Mouse (Mus musculus) liver, embryonic 14.5 days (tissue): ENCODE results near the gene Kcnq1. TPM values are rescaled to one million over a fixed set of nuclear protein-coding genes. Genes with fewer than 3 reads are reported as not detected.

Experiments used
- ATAC-seq: fragments of 200-750 bp; cut with Nextera tagmentation; 2 replicates; pipeline ENCODE4 v1.8.0; 2017; ENCODE audit warnings: moderate number of reproducible peaks, mild to moderate bottlenecking, moderate library complexity; ENCODE audit not compliant: insufficient read depth
- DNase-seq, 3 experiments: peaks; one replicate each; pipeline ENCODE4 v3.0.0-alpha.2; 2012 to 2013; ENCODE audit warnings: low read depth in 3 of 3, low spot score in 3 of 3
- H3K27ac ChIP-seq: fragments of 300-500 bp; sonication (generic); 2 replicates; pipeline ENCODE4 v1.5.1; 2014; ENCODE audit warnings: moderate library complexity, mild to moderate bottlenecking, control low read depth, inconsistent platforms
- H3K27me3 ChIP-seq: fragments of 300-500 bp; sonication (generic); 2 replicates; pipeline ENCODE4 v1.6.1; 2014; ENCODE audit warnings: mild to moderate bottlenecking, low read length, moderate library complexity; ENCODE audit not compliant: control insufficient read depth, insufficient read depth
- H3K36me3 ChIP-seq: fragments of 300-500 bp; sonication (generic); replicated peaks from 2 replicates; pipeline ENCODE4 v1.6.1; 2014; ENCODE audit warnings: low read depth; ENCODE audit not compliant: control insufficient read depth, insufficient read depth
- H3K4me1 ChIP-seq, 2 experiments: fragments of 200-500 bp in 1 of 2; fragments of 300-500 bp in 1 of 2; sonication (generic) in 1 of 2; replicated peaks; 2 replicates each; pipeline ENCODE4 v1.6.1; 2012 to 2014; ENCODE audit warnings: antibody characterized with exemption in 1 of 2, inconsistent platforms in 1 of 2, low read length in 1 of 2; ENCODE audit not compliant: control insufficient read depth in 2 of 2, insufficient read depth in 2 of 2
- H3K4me2 ChIP-seq: fragments of 300-500 bp; sonication (generic); 2 replicates; pipeline ENCODE4 v1.6.1; 2014; ENCODE audit warnings: low read depth, mild to moderate bottlenecking, control low read depth, moderate library complexity
- H3K4me3 ChIP-seq, 2 experiments: fragments of 200-500 bp in 1 of 2; fragments of 300-500 bp in 1 of 2; sonication (generic) in 1 of 2; 2 replicates each; pipeline ENCODE4 v1.5.1; 2012 to 2014; ENCODE audit warnings: low read depth in 2 of 2, low read length in 2 of 2, mild to moderate bottlenecking in 2 of 2, control low read depth in 1 of 2, inconsistent platforms in 1 of 2, moderate library complexity in 1 of 2; ENCODE audit not compliant: insufficient read depth in 1 of 2
- H3K9ac ChIP-seq: fragments of 300-500 bp; sonication (generic); replicated peaks from 2 replicates; pipeline ENCODE4 v1.6.1; 2014; ENCODE audit warnings: mild to moderate bottlenecking, control low read depth, moderate library complexity
- H3K9me3 ChIP-seq: fragments of 300-500 bp; sonication (generic); 2 replicates; pipeline ENCODE4 v1.6.1; 2016; ENCODE audit warnings: low read length, mixed read lengths; ENCODE audit not compliant: control insufficient read depth
- CTCF ChIP-seq: IDR thresholded peaks from 2 replicates; pipeline ENCODE4 v1.5.1; 2016; ENCODE audit warnings: antibody characterized with exemption, low read depth, control low read depth
- EP300 ChIP-seq: IDR thresholded peaks from 2 replicates; pipeline ENCODE4 v1.6.1; 2016; ENCODE audit warnings: antibody characterized with exemption, low read depth
- WGBS: fragments of 180-500 bp; shearing (Covaris S2); extraction: QIAGEN DNeasy Blood & Tissue Kit; methylation state at CpG from one replicate; pipeline ENCODE4 v1.1.7; 2014; ENCODE audit not compliant: insufficient replicate concordance; 5-methylcytosine and 5-hydroxymethylcytosine counted together
- polyA plus RNA-seq, 2 experiments: library from polyadenylated mRNA; depleted of rRNA in 1 of 2; stranded (reverse) in 1 of 2; unstranded in 1 of 2; fragments of >200 nt; fragmentation: Nextera tagmentation in 1 of 2; extraction: Ambion mirVana in 1 of 2; gene quantifications; 2 replicates each; pipeline versions ENCODE4 v1.2.1 to v1.2.3; 2012 to 2014

Kcnq1 gene
- polyA plus RNA-seq, 2 experiments: 0.12 to 0.41 TPM

DNA sequence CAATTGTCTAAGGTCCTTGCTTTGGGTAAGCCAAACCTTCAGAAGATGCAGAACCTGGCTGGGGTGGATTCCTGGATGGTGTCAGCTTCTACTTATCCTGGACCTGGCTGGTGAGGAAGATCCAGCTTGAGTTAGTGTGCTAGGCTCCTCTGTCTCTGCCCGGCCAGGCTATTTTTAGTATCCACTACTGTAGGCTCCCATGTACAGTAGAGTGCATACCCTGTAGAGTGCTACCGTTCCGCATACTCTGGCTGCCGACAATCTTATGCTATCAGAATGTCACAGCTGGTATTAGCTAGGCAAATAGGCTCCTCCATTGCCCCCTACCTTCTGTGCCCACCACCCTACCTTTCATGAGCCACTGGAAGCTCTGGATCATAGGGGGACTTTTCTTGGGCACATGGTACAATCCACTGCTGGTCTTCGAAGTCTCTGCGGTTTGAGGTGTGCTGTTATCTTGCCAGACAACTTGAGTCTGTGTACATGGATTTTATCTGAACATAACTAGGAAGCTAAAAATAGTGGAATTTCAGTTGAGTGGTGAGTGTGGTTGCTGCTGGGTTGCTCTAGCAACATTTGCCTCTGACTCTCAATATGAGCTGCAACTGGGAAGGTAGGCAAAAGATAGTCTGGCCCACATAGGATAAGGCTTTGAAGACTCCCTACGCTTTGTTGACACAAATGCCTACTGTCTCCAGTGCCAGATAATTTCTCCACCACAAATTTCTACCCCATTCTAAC lies 258.1 kb downstream of the Kcnq1 start:
- Histone ChIP-seq H3K27ac (no peak overlapping the region), H3K4me1 (peaks cover 0 to 16% of the 10 kb centered on the region in 2 experiments; a peak in 2 of 4 replicates), H3K27me3 (no peaks in the 10 kb centered on the region), H3K9me3 (no peaks in the 10 kb centered on the region), H3K4me3 (no peak overlapping the region), H3K9ac (no peak overlapping the region), H3K4me2 (no peak overlapping the region), H3K36me3 (no peaks in the 10 kb centered on the region)
- no peak for DNase-seq
- WGBS: 46% methylated on average over 7 of the region's 7 CpGs
- 0 out of 2 replicates have a peak, but pooled peaks have one; percentile 13 for TF ChIP-seq EP300
- TF ChIP-seq CTCF: no peak
- peak; percentile 33; the same call in 1 of the 2 replicates for ATAC-seq

DNA sequence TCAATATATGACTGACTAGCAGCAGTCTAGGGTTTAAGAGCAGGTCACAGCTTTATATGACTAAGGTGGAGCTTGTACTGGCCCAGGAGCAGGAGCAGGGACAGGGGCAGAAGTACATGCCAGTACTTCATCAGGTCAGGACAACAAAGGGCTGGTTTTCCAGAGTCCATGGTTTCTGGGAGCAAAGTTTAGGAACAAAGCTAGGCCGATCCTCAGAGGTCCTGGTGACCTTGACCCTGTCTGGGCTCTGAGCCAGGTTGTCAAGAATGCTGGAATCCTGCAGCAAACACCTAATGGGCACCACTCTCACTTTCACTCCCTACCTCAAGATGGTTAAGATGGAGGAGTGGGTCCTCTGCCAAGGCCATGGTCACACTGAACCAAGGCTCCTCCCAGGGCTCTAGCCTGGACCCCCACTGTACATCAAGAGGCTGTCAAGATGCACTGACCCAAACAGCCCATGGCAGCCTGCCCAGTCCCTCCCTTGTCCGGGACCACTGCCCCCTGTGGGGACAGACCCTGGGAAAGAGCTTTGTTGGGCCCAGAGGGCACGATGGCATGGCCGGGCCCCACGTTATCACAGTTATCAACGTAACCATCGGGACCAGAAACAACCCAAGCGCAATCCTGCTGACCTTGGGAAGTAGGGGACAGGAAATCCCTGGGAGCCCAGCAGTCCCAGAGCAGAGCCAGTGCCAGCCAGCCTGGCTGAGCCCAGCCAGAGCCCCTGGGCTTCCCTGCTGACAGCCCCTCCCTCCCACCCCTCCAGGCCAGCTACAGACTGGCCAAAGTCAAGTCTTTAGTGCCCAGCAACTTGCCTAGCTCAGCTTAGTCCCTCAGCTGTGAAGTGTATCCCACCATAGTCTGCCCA lies 259.0 kb downstream of the Kcnq1 start:
- H3K4me1 ChIP-seq: peaks cover 0 to 16% of the 10 kb centered on the region in 2 experiments; a peak in 2 of 4 replicates
- H3K9me3 ChIP-seq: no peaks in the 10 kb centered on the region
- H3K4me3 ChIP-seq: no peak overlapping the region
- no peak for TF ChIP-seq CTCF
- no peak for TF ChIP-seq EP300
- H3K4me2 ChIP-seq: no peak overlapping the region
- WGBS: 61% methylated on average over 8 of the region's 8 CpGs
- no peaks in the 10 kb centered on the region for H3K27me3 ChIP-seq
- H3K27ac ChIP-seq: no peak overlapping the region
- DNase-seq (peak in 2 of 3 experiments; percentile 24 to 40), ATAC-seq (peak; percentile 47)
- H3K36me3 ChIP-seq: no peaks in the 10 kb centered on the region
- no peak overlapping the region for H3K9ac ChIP-seq

DNA sequence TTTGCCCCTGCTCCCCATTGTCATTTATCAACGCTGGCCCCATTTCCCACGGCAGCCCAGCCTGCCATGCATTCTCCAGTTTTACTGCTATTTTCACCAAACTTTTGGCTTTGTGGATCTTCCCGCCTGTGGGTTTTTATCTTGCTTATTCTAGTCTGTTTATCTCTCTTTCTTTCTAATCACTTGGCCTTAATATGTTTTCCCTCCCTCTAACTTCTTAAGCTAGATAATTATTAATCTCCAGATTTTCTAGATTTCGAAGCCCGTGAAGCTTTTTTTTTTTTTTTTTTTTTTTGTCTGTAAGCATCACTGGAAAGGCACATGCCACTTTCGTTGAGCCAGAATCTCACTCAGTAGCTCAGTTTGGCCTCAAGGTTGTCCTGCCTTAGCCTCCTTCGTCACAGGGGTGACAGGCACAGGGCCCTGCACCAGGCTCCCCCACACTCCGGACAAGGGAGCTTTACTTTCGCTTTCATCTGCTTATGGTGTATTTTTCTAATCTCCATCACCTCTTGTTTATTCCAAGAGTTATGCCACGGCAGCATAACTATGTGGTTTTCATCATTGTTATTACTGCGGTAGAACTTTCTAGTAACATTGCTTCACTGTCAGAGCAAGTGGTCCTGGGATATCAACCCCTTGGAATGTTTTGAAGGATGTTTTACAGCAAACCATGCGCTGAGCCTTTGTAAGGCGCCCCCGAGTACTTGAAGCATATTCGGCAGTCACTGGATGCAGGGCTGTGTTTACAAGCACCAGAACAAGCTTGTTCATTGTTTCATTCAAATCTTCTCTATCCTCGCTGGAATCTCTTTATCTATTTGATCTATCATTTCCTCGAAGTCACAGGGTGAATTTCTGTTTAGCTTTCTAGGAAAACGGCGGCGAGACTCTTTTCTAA lies 261.5 kb downstream of the Kcnq1 start:
- DNase-seq (no peak), ATAC-seq (no peak)
- 44% methylated on average over 20 of the region's 20 CpGs for WGBS
- Histone ChIP-seq H3K27ac (no peak overlapping the region), H3K9ac (no peak overlapping the region), H3K4me1 (peaks cover 0 to 16% of the 10 kb centered on the region in 2 experiments; a peak in 2 of 4 replicates), H3K4me3 (peak overlapping the region in 1 of 2 experiments; percentile 12; a peak in 2 of 4 replicates), H3K9me3 (no peaks in the 10 kb centered on the region), H3K36me3 (no peaks in the 10 kb centered on the region), H3K4me2 (peak overlapping the region; percentile 17), H3K27me3 (no peaks in the 10 kb centered on the region)
- TF ChIP-seq EP300: no peak

DNA sequence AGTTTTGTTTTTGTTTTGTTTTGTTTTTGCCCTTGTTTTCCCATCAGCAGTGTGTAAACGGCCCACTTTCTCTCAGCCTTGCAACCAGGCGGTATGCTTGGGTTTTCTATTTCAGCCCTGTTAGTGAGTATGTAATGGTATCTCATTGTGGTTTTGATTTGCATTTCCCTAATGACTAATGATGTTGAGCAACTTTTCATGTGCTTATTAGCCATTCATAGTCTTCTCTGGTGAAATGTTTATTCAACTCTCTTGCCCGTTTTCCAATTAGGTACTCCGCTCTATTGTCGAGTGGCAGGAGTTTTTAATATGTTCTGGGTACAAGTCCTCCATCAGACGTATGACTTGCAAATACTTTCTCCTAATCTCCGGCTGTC lies 262.1 kb downstream of the Kcnq1 start:
- no peak for DNase-seq
- H3K27me3 ChIP-seq: no peaks in the 10 kb centered on the region
- no peak for ATAC-seq
- peaks cover 0 to 19% of the 10 kb centered on the region in 2 experiments; a peak in 2 of 4 replicates for H3K4me1 ChIP-seq
- TF ChIP-seq CTCF (no peak), EP300 (no peak)
- no peak overlapping the region for H3K27ac ChIP-seq
- H3K36me3 ChIP-seq: no peaks in the 10 kb centered on the region
- no peaks in the 10 kb centered on the region for H3K9me3 ChIP-seq
- H3K4me3 ChIP-seq: no peak overlapping the region
- 69% methylated on average over 7 of the region's 7 CpGs for WGBS
- no peak overlapping the region for H3K9ac ChIP-seq
- H3K4me2 ChIP-seq: no peak overlapping the region; the same call in 1 of the 2 replicates
